Mouse (Mus musculus): ENCODE data around the gene Bcr. TPM values are rescaled to one million over a fixed set of nuclear protein-coding genes. Genes with fewer than 3 reads are reported as not detected.
A peak's percentile ranks its signal among the peaks of the same experiment; 100 is the strongest.

Gene Bcr
- polyA plus RNA-seq, 1 experiment from 2014 or later, result 1.3 TPM

DNA sequence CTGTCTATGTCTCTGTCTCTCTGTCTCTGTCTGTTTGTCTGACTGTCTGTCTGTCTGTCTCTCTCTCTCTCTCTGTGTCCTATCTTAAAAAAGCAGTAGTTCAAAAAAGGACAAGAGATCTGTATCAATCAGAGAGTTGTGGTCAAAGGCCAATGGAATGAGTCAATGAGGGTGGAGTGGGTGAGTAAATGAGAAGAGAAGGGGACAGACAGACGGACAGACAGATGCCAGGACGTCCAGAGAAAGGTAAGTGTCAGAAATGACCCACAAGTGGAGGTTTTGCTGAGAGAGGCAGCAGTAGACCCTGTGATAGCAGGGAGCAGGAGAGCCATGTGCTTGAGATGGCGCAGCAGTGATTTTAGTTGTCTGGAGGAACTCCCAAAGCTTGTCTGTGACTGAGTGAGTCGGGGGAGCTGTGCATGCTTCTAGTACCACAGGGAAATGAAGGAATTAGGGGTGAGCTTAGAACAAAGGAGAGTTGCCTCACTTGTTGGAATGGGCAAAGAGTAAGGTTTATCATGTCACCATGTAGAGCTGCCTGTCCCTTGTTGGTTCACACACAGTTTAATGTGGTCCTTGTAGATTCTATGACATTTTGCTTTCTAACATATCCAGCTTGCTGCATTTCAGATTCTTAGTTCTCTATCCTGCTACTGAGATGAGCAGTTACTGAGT, 161.7 kb downstream of the Bcr start:
- H3K27ac ChIP-seq (replicated peaks), result no peak overlapping the region
- H3K9me3 ChIP-seq (replicated peaks), result no peaks in the 10 kb centered on the region
- WGBS (ENCODE audit: insufficient replicate concordance), result 43% methylated on average over 4 of the region's 4 CpGs
- peaks cover 30% of the 10 kb centered on the region for H3K4me1 ChIP-seq (replicated peaks)
- H3K4me3 ChIP-seq (replicated peaks), result no peak overlapping the region
- no peak for ATAC-seq (ENCODE audit: insufficient read depth)
- no peak overlapping the region for H3K9ac ChIP-seq
- H3K36me3 ChIP-seq (replicated peaks), result no peaks in the 10 kb centered on the region
- H3K27me3 ChIP-seq, result no peaks in the 10 kb centered on the region
- H3K4me2 ChIP-seq, result no peak overlapping the region

DNA sequence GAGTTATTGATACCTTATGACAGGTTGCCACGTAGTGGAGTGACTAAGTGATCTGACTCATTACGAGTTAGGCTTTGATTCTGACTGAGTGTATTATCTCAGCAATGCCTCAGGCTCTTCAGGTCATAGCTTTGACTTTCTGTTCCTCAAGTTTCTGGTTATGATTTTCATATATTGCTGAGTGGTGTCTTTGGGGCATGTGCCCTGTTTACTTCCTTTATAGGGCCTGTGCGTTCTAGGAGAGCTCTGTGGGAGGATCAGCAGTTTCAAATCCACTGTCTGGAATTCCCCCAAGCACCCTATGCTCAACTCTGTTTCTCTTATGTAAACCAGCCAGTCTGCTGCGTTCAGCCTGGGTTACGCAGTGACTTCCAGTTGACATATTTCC, 162.2 kb downstream of the Bcr start:
- no peak overlapping the region for H3K4me2 ChIP-seq
- no peaks in the 10 kb centered on the region for H3K36me3 ChIP-seq (replicated peaks)
- ATAC-seq (ENCODE audit: insufficient read depth), result peak; percentile 49; the same call in 1 of the 2 replicates
- H3K4me3 ChIP-seq (replicated peaks), result no peak overlapping the region
- no peaks in the 10 kb centered on the region for H3K9me3 ChIP-seq (replicated peaks)
- H3K4me1 ChIP-seq (replicated peaks), result peaks cover 32% of the 10 kb centered on the region
- no peaks in the 10 kb centered on the region for H3K27me3 ChIP-seq
- WGBS (ENCODE audit: insufficient replicate concordance), result 47% methylated on average over 5 of the region's 5 CpGs
- H3K27ac ChIP-seq (replicated peaks), result no peak overlapping the region
- no peak overlapping the region for H3K9ac ChIP-seq

GRCm38 (mm10) chr10:75224154-75224553, 163.8 kb downstream of the Bcr start:
- peaks cover 32% of the 10 kb centered on the region for H3K4me1 ChIP-seq (replicated peaks)
- no peaks in the 10 kb centered on the region for H3K27me3 ChIP-seq
- no peak overlapping the region for H3K27ac ChIP-seq (replicated peaks)
- no peak overlapping the region for H3K9ac ChIP-seq
- H3K4me3 ChIP-seq (replicated peaks), result no peak overlapping the region
- no peaks in the 10 kb centered on the region for H3K9me3 ChIP-seq (replicated peaks)
- ATAC-seq (ENCODE audit: insufficient read depth), result no peak
- H3K36me3 ChIP-seq (replicated peaks), result 0 out of 2 replicates have a peak, but pooled peaks cover 3% of the 10 kb centered on the region
- H3K4me2 ChIP-seq, result no peak overlapping the region
- whole genome bisulfite sequencing (ENCODE audit: insufficient replicate concordance), result 63% methylated on average over 3 of the region's 3 CpGs

- WGBS (ENCODE audit: insufficient replicate concordance), result 0% methylated on average over 1 of the region's 2 CpGs
- peaks cover 32% of the 10 kb centered on the region for H3K4me1 ChIP-seq (replicated peaks)
- no peaks in the 10 kb centered on the region for H3K9me3 ChIP-seq (replicated peaks)
- H3K27me3 ChIP-seq, result no peaks in the 10 kb centered on the region
- H3K36me3 ChIP-seq (replicated peaks), result 0 out of 2 replicates have a peak, but pooled peaks cover 3% of the 10 kb centered on the region
- no peak overlapping the region for H3K27ac ChIP-seq (replicated peaks)
- H3K9ac ChIP-seq, result no peak overlapping the region
- no peak overlapping the region for H3K4me2 ChIP-seq
- no peak overlapping the region for H3K4me3 ChIP-seq (replicated peaks)
- ATAC-seq (ENCODE audit: insufficient read depth), result no peak
Observed at GRCm38 (mm10) chr10:75224630-75225029, 164.2 kb downstream of the Bcr start.

DNA sequence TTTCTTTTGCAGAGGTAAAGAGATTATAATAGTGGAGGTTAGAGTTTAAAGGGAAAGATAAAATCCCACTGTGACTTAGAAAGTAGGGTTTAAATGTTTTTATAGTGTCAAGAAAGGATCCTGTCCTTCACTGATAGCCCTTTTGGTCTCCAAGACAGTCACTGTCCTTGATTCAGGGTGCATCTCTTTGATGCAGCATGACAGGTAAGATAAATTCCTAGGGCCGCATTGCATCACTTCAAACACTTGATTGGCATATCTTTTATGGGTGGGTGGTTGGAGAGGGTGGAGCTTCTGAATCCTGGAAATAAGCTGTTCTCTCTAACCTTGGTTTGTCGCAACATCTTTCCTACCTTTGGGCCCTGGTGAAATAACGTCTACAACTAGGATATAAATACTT, 167.0 kb downstream of the Bcr start:
- WGBS (ENCODE audit: insufficient replicate concordance), result 51% methylated on average over 3 of the region's 3 CpGs
- no peak overlapping the region for H3K27ac ChIP-seq (replicated peaks)
- H3K36me3 ChIP-seq (replicated peaks), result peaks cover 14% of the 10 kb centered on the region; the same call in 1 of the 2 replicates
- no peak overlapping the region for H3K9ac ChIP-seq
- ATAC-seq (ENCODE audit: insufficient read depth), result no peak
- H3K9me3 ChIP-seq (replicated peaks), result no peaks in the 10 kb centered on the region
- no peak overlapping the region for H3K4me3 ChIP-seq (replicated peaks)
- H3K4me1 ChIP-seq (replicated peaks), result peaks cover 13% of the 10 kb centered on the region
- no peaks in the 10 kb centered on the region for H3K27me3 ChIP-seq
- H3K4me2 ChIP-seq, result no peak overlapping the region

DNA sequence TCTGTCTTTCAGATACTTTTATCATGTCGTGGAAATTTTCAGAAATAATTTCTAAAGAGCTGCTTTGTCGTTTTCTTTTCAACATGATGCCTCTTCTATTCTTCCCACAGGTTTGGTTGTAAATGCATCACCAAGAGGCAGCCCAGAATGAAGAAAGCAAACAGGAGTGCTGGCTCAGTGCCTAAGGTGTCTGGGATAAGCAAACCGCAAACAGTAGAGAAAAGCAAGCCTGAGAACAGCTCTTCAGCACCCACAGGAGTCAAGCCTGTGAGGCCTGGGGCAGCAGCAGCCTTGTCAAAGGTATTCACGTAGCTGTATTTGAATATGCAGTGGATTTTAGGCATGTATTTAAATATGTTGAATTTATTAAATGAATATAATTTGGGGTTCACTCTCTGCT, 170.2 kb downstream of the Bcr start:
- peaks cover 15% of the 10 kb centered on the region; the same call in 1 of the 2 replicates for H3K36me3 ChIP-seq (replicated peaks)
- H3K4me2 ChIP-seq, result no peak overlapping the region
- no peaks in the 10 kb centered on the region for H3K9me3 ChIP-seq (replicated peaks)
- H3K4me3 ChIP-seq (replicated peaks), result no peak overlapping the region
- 73% methylated on average over 4 of the region's 4 CpGs for WGBS (ENCODE audit: insufficient replicate concordance)
- no peaks in the 10 kb centered on the region for H3K27me3 ChIP-seq
- ATAC-seq (ENCODE audit: insufficient read depth), result no peak
- H3K4me1 ChIP-seq (replicated peaks), result peaks cover 6% of the 10 kb centered on the region; the same call in 1 of the 2 replicates
- no peak overlapping the region for H3K9ac ChIP-seq
- no peak overlapping the region for H3K27ac ChIP-seq (replicated peaks)

DNA sequence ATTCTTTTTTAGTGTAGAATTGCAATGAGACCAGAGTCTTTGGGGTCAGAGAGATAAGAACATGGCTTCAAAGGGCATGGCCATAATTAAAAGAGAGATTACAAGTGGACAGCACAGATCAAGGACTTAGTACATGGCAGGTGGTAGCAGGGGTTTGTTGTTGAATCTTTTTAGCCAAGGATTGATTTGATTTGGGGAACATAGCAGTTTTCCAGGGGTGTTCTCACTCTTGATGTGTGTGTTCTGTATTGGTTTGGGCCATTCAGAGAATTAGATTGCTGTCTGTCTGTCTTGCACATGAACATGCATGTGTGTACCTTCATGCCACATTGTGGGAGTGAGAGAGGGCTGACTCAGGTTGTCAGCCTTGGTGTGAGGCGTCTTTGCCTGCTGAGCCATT, 171.5 kb downstream of the Bcr start:
- Histone ChIP-seq H3K9me3 (replicated peaks) (no peaks in the 10 kb centered on the region), H3K4me2 (no peak overlapping the region), H3K27me3 (no peaks in the 10 kb centered on the region), H3K4me3 (replicated peaks) (no peak overlapping the region), H3K4me1 (replicated peaks) (peaks cover 6% of the 10 kb centered on the region; the same call in 1 of the 2 replicates), H3K27ac (replicated peaks) (no peak overlapping the region), H3K36me3 (replicated peaks) (peaks cover 15% of the 10 kb centered on the region; the same call in 1 of the 2 replicates), H3K9ac (no peak overlapping the region)
- no peak for ATAC-seq (ENCODE audit: insufficient read depth)
- WGBS (ENCODE audit: insufficient replicate concordance), result 55% methylated on average over 1 of the region's 1 CpGs

GRCm38 (mm10) chr10:75232612-75233155, 172.3 kb downstream of the Bcr start:
- Histone ChIP-seq H3K9me3 (replicated peaks) (no peaks in the 10 kb centered on the region), H3K9ac (no peak overlapping the region), H3K4me2 (no peak overlapping the region), H3K27me3 (no peaks in the 10 kb centered on the region), H3K27ac (replicated peaks) (no peak overlapping the region), H3K4me1 (replicated peaks) (0 out of 2 replicates have a peak, but pooled peaks cover 3% of the 10 kb centered on the region), H3K36me3 (replicated peaks) (peaks cover 15% of the 10 kb centered on the region; the same call in 1 of the 2 replicates), H3K4me3 (replicated peaks) (no peak overlapping the region)
- ATAC-seq (ENCODE audit: insufficient read depth), result no peak
- 84% methylated on average over 4 of the region's 4 CpGs for WGBS (ENCODE audit: insufficient replicate concordance)

DNA sequence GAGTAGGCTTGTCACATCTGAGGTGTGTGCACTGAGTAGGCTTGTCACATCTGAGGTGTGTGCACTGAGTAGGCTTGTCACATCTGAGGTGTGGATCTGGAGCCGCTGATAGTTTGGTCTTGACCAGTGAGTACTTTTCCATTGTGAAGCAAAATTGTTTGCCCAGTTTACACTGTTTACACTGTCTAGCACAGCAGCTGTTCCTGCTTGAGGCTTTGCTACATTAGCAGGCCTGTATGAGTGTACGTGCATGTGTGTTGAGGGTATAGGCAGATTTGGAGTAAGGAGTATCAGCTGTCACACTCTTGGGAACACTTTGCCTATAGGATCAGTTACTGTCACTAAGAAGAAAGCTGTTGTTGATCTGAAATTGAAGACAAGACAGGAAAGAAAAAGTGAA, 173.1 kb downstream of the Bcr start:
- Histone ChIP-seq H3K4me1 (replicated peaks) (0 out of 2 replicates have a peak, but pooled peaks cover 3% of the 10 kb centered on the region), H3K4me3 (replicated peaks) (no peak overlapping the region), H3K27ac (replicated peaks) (no peak overlapping the region), H3K27me3 (no peaks in the 10 kb centered on the region), H3K36me3 (replicated peaks) (peaks cover 12% of the 10 kb centered on the region; the same call in 1 of the 2 replicates), H3K9ac (no peak overlapping the region), H3K4me2 (no peak overlapping the region), H3K9me3 (replicated peaks) (no peaks in the 10 kb centered on the region)
- no peak for ATAC-seq (ENCODE audit: insufficient read depth)
- WGBS (ENCODE audit: insufficient replicate concordance), result 72% methylated on average over 2 of the region's 2 CpGs

Data from liver, embryonic 15.5 days (tissue).